Mouse (Mus musculus) effector memory CD4-positive, alpha-beta T cell, adult 5 months (primary cell): ENCODE measurements around the gene Recql5. TPM values are rescaled to one million over a fixed set of nuclear protein-coding genes. Genes with fewer than 3 reads are reported as not detected.

Experiments used
- polyA plus RNA-seq: library from polyadenylated mRNA; unstranded; fragments of 100-300 nt; shearing (Covaris generic); gene quantifications from one replicate; pipeline ENCODE4 v1.2.1, GENCODE M21; 2017

Recql5 gene
- 9.4 TPM for polyA plus RNA-seq

DNA sequence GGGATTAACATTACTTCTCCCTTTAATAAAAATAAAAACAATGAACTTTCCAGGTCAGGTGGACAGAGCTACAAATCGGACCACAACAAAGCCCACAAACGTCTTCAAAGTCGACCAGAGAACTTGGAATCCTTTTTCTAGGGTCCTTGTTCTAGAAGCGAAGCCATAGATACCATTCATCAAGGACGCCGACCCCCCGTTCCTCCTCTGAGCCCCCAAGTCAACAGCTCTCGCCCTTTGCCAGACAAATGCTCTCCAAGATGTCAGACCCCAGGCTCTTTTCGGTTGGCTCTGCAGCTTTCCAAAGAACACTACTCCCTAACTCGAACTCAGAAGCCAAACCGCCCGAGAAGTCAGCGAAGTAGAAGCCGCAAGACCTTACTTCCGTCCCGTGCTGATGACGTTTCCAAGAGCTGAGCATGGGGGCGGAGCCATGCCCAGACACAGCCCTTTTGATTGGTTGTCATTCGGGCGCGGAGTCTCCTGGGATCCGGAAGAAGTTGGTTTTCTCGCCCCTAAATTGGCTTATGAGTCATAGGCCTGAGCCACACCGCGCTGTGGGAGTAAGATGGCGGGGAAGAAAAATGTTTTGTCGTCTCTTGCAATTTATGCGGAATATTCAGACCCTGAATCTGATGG is at the start of gene Recql5, which contains the start of gene Sap30bp:
Gene Recql5, minus strand, starts transcription at position 370 of the 639 bp plus-strand sequence.
Gene Sap30bp, plus strand, starts transcription at position 175 of the 639 bp plus-strand sequence.

DNA sequence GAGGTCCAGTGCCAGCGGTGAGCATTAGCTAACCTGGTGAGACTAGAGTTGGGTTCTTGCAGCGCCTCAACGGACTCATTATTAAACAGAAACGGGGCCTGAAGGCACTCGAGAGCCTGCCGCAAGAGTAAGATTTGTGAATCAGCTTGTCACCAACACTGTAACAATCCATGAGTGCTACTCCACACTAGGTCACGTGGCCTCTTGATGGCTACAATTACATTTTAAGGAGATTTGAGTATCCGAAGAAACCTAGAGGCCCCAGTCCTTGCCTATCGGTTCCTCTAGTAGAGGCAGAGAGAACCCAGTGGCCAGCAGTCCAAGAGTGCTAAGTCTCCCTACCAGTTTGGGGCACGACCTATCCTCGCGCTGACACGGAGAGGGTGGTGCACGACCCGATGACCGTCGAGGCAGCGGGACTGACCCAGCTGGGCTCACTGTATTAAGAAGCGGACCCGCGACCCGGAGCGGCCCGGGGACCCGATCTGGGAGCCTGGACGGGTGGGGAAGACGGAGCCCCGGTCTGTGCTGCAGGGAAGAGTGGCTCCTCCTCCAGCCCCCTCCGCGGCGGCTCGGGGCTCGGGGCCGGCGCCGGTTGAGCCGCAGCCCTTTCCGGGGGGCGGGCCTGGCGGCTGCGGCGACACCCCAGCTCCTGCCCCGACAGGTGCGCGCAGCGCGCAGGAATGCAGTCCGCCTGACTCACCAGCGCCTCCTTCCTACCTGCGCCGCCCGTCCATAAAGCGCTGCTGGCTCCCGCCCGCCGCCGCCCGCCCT is 41.2 kb upstream of the Recql5 start, which contains the start of gene Itgb4:
Gene Itgb4, plus strand, starts transcription at position 401 of the 774 bp plus-strand sequence.

DNA sequence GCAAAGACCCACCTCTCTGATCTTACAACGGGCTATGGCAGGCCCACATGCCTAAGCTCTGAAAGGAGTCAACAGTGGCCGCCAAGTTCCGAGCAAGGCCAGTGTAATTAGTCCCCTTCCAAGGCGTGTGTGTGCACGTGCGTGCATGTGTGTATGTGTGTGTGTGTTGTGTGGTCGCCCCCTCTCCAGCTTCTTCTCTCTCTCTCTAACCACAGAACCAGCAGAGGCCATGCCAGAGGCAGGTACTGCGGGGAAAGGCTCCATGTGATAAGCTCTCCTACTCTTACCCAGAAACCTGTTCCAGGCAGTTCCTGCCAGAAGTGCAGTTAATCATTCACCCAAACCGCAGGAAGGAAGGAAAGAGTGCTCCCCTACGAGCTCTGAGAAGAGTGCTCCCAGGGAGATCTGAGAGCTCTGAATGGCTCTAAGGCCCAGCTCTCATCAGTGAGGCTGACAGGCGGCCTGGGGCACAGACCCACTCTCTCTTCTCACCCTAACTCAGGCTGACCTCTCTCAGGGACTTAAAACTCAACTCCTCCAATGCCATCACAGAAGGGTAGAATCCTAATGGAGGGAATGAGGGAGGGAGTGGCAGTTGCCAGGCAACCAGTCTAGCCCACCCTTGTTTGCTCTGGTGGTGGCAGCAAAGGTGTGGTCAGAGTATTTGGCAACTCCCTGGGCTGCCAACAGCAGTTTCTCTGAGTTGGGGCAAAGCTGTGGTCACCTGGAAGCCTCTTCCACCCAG is 21.5 kb downstream of the Recql5 start, which contains the start of gene Smim6:
Gene Smim6, plus strand, starts transcription at position 386 of the 745 bp plus-strand sequence.

DNA sequence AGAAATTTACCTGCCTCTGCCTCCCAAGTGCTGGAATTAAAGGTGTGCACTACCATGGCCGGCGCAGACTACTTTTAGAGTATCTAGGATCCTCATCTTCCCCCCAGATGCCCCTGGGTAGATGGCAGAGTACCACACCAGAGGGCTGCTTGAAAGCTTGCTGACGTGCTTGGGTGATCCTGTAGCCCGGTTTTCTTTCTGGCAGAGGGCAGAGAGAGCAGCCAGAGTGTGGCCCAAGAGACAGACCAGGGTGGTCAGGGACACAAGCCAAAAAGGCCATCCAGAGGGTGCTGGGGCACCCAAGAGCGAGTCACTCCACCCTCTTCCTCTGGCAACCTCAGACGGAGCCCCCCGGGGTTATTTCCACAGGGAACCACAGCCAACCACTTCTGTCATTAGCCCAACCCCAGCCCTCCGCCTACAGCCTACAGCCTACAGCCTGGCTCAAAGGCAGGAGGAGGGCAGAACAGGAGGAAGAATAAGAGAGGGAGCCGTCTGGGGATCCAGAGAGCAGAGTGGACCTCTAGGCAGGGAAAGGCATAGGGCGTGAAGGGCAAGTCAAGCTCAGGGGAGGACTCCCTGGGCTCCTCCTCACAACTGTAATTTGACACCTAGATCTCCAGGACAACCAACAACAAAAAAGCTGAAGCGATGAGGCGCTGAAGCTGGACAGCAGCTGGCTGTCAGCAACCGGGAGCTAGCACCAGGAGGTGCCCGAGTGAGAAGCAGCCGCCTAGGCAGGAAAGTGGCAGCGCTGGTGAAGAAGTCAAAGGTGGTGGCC is 33.6 kb downstream of the Recql5 start, which contains the start of gene Smim5:
Gene Smim5, plus strand, starts transcription at position 481 of the 781 bp plus-strand sequence.

DNA sequence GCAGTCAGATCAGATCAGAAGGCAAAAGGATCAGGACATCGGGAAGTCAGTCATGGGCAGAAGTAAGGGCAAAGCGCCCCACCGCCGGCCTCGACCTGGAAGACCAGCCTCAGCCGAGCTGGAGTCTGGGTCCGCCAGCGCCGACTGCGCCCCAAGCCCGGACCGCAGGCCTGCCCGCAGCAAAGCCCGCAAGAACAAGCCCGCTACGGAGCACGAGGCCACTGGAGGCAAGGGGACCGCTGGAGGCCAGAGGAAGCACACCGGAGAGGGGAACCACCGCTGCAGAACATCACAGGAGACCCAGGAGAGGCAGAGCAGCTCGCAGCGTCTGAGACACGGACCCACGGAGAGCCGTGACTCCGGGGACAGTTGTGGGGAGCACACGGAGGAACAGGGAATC is 74.9 kb downstream of the Recql5 start, which contains the start of gene Myo15b:
Gene Myo15b, plus strand, starts transcription at position 53 of the 400 bp plus-strand sequence.

Other genes with a start within 250 kb of the Recql5 start
- gene Grb2, start 224.9 kb downstream of the Recql5 start, polyA plus RNA-seq: 232 TPM
- gene Tmem94, start 168.0 kb downstream of the Recql5 start, polyA plus RNA-seq: 26.1 TPM
- gene Caskin2, start 119.8 kb downstream of the Recql5 start, polyA plus RNA-seq: 1.9 TPM
- 23.9 TPM for gene Tsen54, start 118.8 kb downstream of the Recql5 start, polyA plus RNA-seq
- 29.2 TPM for gene Llgl2, start 109.4 kb downstream of the Recql5 start, polyA plus RNA-seq
- 0.07 TPM for gene Myo15b, start 75.1 kb downstream of the Recql5 start, polyA plus RNA-seq
- gene Smim5, start 33.5 kb downstream of the Recql5 start, polyA plus RNA-seq: 0.60 TPM
- gene Smim6, start 21.5 kb downstream of the Recql5 start, polyA plus RNA-seq: 0.52 TPM
- 30.1 TPM for gene Sap30bp, start 195 bp downstream of the Recql5 start, polyA plus RNA-seq
- gene Itgb4, start 41.2 kb upstream of the Recql5 start, polyA plus RNA-seq: not detected
- 16.1 TPM for gene Galk1, start 79.2 kb upstream of the Recql5 start, polyA plus RNA-seq
- gene H3f3b, start 94.5 kb upstream of the Recql5 start, polyA plus RNA-seq: 2,052 TPM
- gene Unk, start 96.8 kb upstream of the Recql5 start, polyA plus RNA-seq: 35.8 TPM
- gene Unc13d, start 144.5 kb upstream of the Recql5 start, polyA plus RNA-seq: 80.3 TPM
- gene Wbp2, start 153.5 kb upstream of the Recql5 start, polyA plus RNA-seq: 312 TPM
- gene Trim47, start 193.7 kb upstream of the Recql5 start, polyA plus RNA-seq: 0.50 TPM
- gene Trim65, start 197.7 kb upstream of the Recql5 start, polyA plus RNA-seq: 12.1 TPM
- 73.9 TPM for gene Mrpl38, start 205.4 kb upstream of the Recql5 start, polyA plus RNA-seq
- gene Fbf1, start 234.7 kb upstream of the Recql5 start, polyA plus RNA-seq: 6.1 TPM